Mouse (Mus musculus) forebrain, embryonic 16.5 days (tissue): ENCODE data around the gene Ccdc181. TPM values are rescaled to one million over a fixed set of nuclear protein-coding genes. Genes with fewer than 3 reads are reported as not detected.

Source experiments
- ATAC-seq: fragments of 200-750 bp; cut with Nextera tagmentation; 2 replicates; pipeline ENCODE4 v1.8.0; 2017; ENCODE audit warnings: mild to moderate bottlenecking, moderate library complexity
- H3K27ac ChIP-seq: fragments of 300-500 bp; sonication (generic); 2 replicates; pipeline ENCODE4 v1.5.1; 2014; ENCODE audit warnings: low read length, control low read depth
- H3K27me3 ChIP-seq: fragments of 300-500 bp; sonication (generic); replicated peaks from 2 replicates; pipeline ENCODE4 v1.6.1; 2014; ENCODE audit warnings: low read length; ENCODE audit not compliant: control insufficient read depth, insufficient read depth
- H3K36me3 ChIP-seq: fragments of 300-500 bp; sonication (generic); 2 replicates; pipeline ENCODE4 v1.6.1; 2014; ENCODE audit not compliant: control insufficient read depth, insufficient read depth
- H3K4me1 ChIP-seq: fragments of 300-500 bp; sonication (generic); replicated peaks from 2 replicates; pipeline ENCODE4 v1.6.1; 2014; ENCODE audit warnings: low read length; ENCODE audit not compliant: control insufficient read depth, insufficient read depth
- H3K4me2 ChIP-seq: fragments of 300-500 bp; sonication (generic); 2 replicates; pipeline ENCODE4 v1.6.1; 2014; ENCODE audit warnings: mild to moderate bottlenecking, low read length, control low read depth
- H3K4me3 ChIP-seq: fragments of 300-500 bp; sonication (generic); replicated peaks from 2 replicates; pipeline ENCODE4 v1.5.1; 2014; ENCODE audit warnings: mild to moderate bottlenecking, low read length, control low read depth
- H3K9ac ChIP-seq: fragments of 300-500 bp; sonication (generic); replicated peaks from 2 replicates; pipeline ENCODE4 v1.6.1; 2014; ENCODE audit warnings: low read depth, low read length, control low read depth
- H3K9me3 ChIP-seq: fragments of 300-500 bp; sonication (generic); 2 replicates; pipeline ENCODE4 v1.6.1; 2016; ENCODE audit warnings: low read length; ENCODE audit not compliant: control insufficient read depth
- WGBS: fragments of 180-500 bp; shearing (Covaris S2); extraction: QIAGEN DNeasy Blood & Tissue Kit; methylation state at CpG from one replicate; pipeline ENCODE4 v1.1.7; 2014; 5-methylcytosine and 5-hydroxymethylcytosine counted together
- polyA plus RNA-seq: library from polyadenylated mRNA; unstranded; fragments of >200 nt; fragmentation: Nextera tagmentation; extraction: Ambion mirVana; gene quantifications from 2 replicates; pipeline ENCODE4 v1.2.1, GENCODE M21; 2015

The Ccdc181 gene
- polyA plus RNA-seq, 1 experiment from 2014 or later = 25.5 TPM

DNA sequence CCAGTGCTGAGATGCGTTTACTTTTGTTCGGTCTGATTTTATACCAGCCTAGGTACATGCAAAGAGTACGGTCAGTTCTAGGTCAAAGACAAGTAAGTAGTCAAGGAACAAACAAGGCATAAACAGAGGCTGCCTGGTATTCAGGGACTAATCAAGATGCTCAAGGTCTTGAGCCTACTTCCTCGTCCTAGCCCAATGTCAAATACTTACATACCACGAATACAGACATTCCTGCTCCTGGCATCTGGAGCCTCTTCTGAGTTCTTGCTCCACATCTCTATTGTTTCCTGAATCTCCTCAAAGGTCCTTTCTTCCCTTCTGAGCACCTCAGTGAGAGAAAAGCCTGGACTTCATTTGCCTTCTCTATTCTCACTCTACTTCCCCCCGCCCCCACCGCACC lies 4.4 kb upstream of the Ccdc181 start:
- no peaks in the 10 kb centered on the region for H3K27me3 ChIP-seq
- no peaks in the 10 kb centered on the region for H3K4me1 ChIP-seq
- H3K36me3 ChIP-seq = no peaks in the 10 kb centered on the region
- ATAC-seq = no peak
- WGBS = 90% methylated on average over 7 of the region's 7 CpGs
- no peak overlapping the region for H3K4me2 ChIP-seq
- H3K9me3 ChIP-seq = no peaks in the 10 kb centered on the region
- no peak overlapping the region for H3K4me3 ChIP-seq
- H3K27ac ChIP-seq = no peak overlapping the region
- no peak overlapping the region for H3K9ac ChIP-seq

DNA sequence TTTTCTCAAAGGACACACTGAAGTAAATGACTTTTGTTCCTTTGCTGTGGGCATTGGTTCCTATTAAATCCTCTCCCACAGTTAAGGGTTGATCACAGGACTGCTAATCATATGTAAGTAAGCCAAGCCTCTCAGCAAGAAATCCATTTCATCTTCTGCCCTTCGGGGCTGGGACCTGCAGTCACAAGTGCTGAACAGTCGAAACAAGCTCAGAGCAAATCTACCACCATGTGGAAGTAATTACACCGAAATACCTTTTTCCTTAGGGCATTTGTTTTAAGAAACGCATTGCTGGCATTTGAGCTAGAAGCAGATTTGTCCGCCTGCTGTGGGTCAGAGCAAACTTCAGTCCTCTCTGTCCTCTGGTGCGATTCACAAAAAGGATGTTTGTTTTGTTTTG lies 1.7 kb upstream of the Ccdc181 start:
- Histone ChIP-seq H3K4me1 (no peaks in the 10 kb centered on the region), H3K4me3 (no peak overlapping the region), H3K27me3 (no peaks in the 10 kb centered on the region), H3K4me2 (no peak overlapping the region), H3K27ac (no peak overlapping the region), H3K9ac (no peak overlapping the region), H3K9me3 (no peaks in the 10 kb centered on the region), H3K36me3 (no peaks in the 10 kb centered on the region)
- 80% methylated on average over 6 of the region's 6 CpGs for WGBS
- no peak for ATAC-seq

- 86% methylated on average over 3 of the region's 3 CpGs for WGBS
- H3K4me3 ChIP-seq = no peak overlapping the region
- H3K4me2 ChIP-seq = no peak overlapping the region
- no peak for ATAC-seq
- H3K9me3 ChIP-seq = no peaks in the 10 kb centered on the region
- no peak overlapping the region for H3K27ac ChIP-seq
- H3K9ac ChIP-seq = no peak overlapping the region
- H3K27me3 ChIP-seq = no peaks in the 10 kb centered on the region
- H3K36me3 ChIP-seq = peaks cover 2% of the 10 kb centered on the region; the same call in 1 of the 2 replicates
- no peaks in the 10 kb centered on the region for H3K4me1 ChIP-seq
Observed at GRCm38 (mm10) chr1:164276552-164276951, 1.2 kb downstream of the Ccdc181 start.

DNA sequence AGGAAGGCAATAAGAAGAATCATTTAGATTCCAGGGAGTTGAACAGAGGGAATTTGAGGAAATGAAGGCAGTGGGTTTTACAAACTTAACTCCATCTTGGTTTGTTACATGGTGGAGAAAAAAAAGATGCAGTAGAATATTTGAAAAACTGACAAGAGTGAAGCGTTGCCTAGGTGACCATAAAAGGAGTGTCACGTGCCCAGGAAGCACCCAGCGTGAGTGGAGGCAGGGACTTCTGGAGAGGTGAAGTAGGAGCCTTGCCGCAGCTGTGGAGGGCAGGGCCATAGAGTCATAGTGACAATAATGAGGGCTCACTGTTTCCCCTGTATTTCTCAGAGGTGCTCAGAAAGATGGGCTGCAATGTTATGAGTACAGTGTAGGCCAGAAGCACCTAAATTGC lies 3.9 kb downstream of the Ccdc181 start:
- H3K4me2 ChIP-seq = no peak overlapping the region
- no peak for ATAC-seq
- no peak overlapping the region for H3K4me3 ChIP-seq
- 78% methylated on average over 4 of the region's 4 CpGs for WGBS
- no peak overlapping the region for H3K9ac ChIP-seq
- H3K4me1 ChIP-seq = no peaks in the 10 kb centered on the region
- no peak overlapping the region for H3K27ac ChIP-seq
- no peaks in the 10 kb centered on the region for H3K27me3 ChIP-seq
- peaks cover 2% of the 10 kb centered on the region; the same call in 1 of the 2 replicates for H3K36me3 ChIP-seq
- H3K9me3 ChIP-seq = no peaks in the 10 kb centered on the region

DNA sequence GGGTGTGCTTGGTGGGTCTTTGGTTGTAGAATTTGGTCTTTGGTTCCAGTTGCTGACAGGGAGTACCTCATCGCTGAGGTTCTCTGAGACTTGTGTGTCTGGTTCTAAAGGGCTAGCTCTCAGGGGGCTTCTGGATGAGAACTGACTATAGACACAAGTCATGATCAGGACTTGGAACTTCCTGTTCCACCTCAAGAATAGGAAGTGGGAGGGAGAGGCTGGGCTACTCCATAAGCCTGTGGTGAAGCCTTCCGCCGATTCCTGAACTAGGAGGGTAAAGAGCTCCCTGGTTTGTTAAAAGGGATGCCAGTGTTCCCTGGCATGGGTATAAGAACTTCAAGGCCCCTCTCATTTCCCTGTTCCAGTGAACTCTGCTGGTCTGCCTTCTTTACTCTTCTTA lies 8.6 kb downstream of the Ccdc181 start:
- H3K4me3 ChIP-seq = no peak overlapping the region
- H3K36me3 ChIP-seq = peaks cover 5% of the 10 kb centered on the region; the same call in 1 of the 2 replicates
- no peak for ATAC-seq
- H3K4me2 ChIP-seq = no peak overlapping the region
- H3K27me3 ChIP-seq = no peaks in the 10 kb centered on the region
- H3K9me3 ChIP-seq = no peaks in the 10 kb centered on the region
- H3K27ac ChIP-seq = no peak overlapping the region
- WGBS = 96% methylated on average over 3 of the region's 3 CpGs
- no peaks in the 10 kb centered on the region for H3K4me1 ChIP-seq
- H3K9ac ChIP-seq = no peak overlapping the region

- peaks cover 18% of the 10 kb centered on the region for H3K36me3 ChIP-seq
- peak; percentile 75; the same call in 1 of the 2 replicates for ATAC-seq
- no peak overlapping the region for H3K4me3 ChIP-seq
- no peak overlapping the region for H3K27ac ChIP-seq
- no peak overlapping the region for H3K9ac ChIP-seq
- H3K27me3 ChIP-seq = no peaks in the 10 kb centered on the region
- H3K9me3 ChIP-seq = no peaks in the 10 kb centered on the region
- H3K4me2 ChIP-seq = no peak overlapping the region
- H3K4me1 ChIP-seq = no peaks in the 10 kb centered on the region
- WGBS = 54% methylated on average over 15 of the region's 15 CpGs
Observed at GRCm38 (mm10) chr1:164287406-164287805, 12.0 kb downstream of the Ccdc181 start.

- no peaks in the 10 kb centered on the region for H3K9me3 ChIP-seq
- peaks cover 35% of the 10 kb centered on the region for H3K36me3 ChIP-seq
- ATAC-seq = no peak
- H3K27me3 ChIP-seq = no peaks in the 10 kb centered on the region
- H3K4me3 ChIP-seq = no peak overlapping the region
- 89% methylated on average over 5 of the region's 5 CpGs for WGBS
- no peak overlapping the region for H3K9ac ChIP-seq
- no peak overlapping the region for H3K4me2 ChIP-seq
- no peaks in the 10 kb centered on the region for H3K4me1 ChIP-seq
- no peak overlapping the region for H3K27ac ChIP-seq
Observed at GRCm38 (mm10) chr1:164292040-164292439, 16.7 kb downstream of the Ccdc181 start.

DNA sequence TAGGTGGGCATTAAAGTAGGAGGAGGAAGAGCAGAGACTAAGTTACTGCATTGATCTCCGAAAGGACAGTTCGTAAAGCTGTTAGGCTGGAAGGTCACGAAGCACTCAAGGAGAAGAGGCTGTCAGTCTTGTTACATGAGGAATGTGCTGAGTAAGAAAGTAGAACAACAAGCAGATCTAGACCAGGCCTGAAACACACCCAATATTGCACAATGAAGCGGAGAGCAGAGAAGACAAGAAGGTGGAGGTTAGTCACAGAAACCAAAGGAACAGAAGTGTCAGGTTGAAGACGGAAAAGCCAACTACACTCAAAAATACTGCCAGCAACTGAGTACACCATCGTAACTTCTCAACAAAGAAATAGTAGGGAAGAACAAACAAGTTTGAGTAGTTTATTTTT lies 18.7 kb downstream of the Ccdc181 start:
- no peaks in the 10 kb centered on the region for H3K27me3 ChIP-seq
- peaks cover 46% of the 10 kb centered on the region for H3K36me3 ChIP-seq
- H3K4me1 ChIP-seq = no peaks in the 10 kb centered on the region
- H3K9ac ChIP-seq = no peak overlapping the region
- WGBS = 97% methylated on average over 6 of the region's 6 CpGs
- ATAC-seq = no peak
- no peak overlapping the region for H3K4me3 ChIP-seq
- no peaks in the 10 kb centered on the region for H3K9me3 ChIP-seq
- no peak overlapping the region for H3K27ac ChIP-seq
- H3K4me2 ChIP-seq = no peak overlapping the region

DNA sequence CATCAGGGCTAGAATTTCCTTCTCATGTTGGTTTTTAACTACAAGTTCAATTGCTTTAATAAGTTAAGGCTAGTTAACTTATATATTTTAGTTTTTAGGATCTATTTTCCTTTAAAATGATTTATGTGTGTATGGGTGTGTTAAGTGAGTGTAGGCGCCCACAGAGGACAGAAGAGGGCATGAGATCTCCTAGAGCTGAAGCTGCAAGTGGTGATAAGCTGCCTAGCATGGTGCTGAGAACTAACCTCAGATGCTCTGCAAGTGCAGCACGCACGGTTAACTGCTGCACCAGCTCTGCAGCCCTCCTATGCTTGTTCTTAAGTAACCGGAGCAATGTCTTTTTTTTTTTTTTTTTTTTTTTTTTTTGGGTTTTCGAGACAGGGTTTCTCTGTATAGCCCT lies 21.1 kb downstream of the Ccdc181 start:
- Histone ChIP-seq H3K9ac (no peak overlapping the region), H3K4me2 (no peak overlapping the region), H3K27me3 (no peaks in the 10 kb centered on the region), H3K36me3 (peaks cover 43% of the 10 kb centered on the region), H3K27ac (no peak overlapping the region), H3K4me3 (no peak overlapping the region), H3K4me1 (no peaks in the 10 kb centered on the region), H3K9me3 (no peaks in the 10 kb centered on the region)
- 91% methylated on average over 4 of the region's 5 CpGs for WGBS
- ATAC-seq = no peak

- Histone ChIP-seq H3K36me3 (peaks cover 24% of the 10 kb centered on the region), H3K9ac (no peak overlapping the region), H3K4me1 (peaks cover 16% of the 10 kb centered on the region), H3K4me3 (no peak overlapping the region), H3K27me3 (no peaks in the 10 kb centered on the region), H3K27ac (no peak overlapping the region), H3K4me2 (no peak overlapping the region), H3K9me3 (no peaks in the 10 kb centered on the region)
- 94% methylated on average over 4 of the region's 4 CpGs for WGBS
- no peak for ATAC-seq
Observed at GRCm38 (mm10) chr1:164301949-164302348, 26.6 kb downstream of the Ccdc181 start.
